Mouse (Mus musculus) cortical plate, adult 2 months (tissue): ENCODE results near the gene Bcl2a1c. TPM values are rescaled to one million over a fixed set of nuclear protein-coding genes. Genes with fewer than 3 reads are reported as not detected.

ENCODE experiments used
- H3K27ac ChIP-seq: fragments of 200-500 bp; 2 replicates; pipeline ENCODE4 v1.5.1; 2012; ENCODE audit warnings: low read length, control low read depth, inconsistent platforms; ENCODE audit not compliant: insufficient read depth
- H3K4me1 ChIP-seq: fragments of 200-500 bp; 2 replicates; pipeline ENCODE4 v1.6.1; 2011; ENCODE audit warnings: low read length; ENCODE audit not compliant: control insufficient read depth, insufficient read depth
- H3K4me3 ChIP-seq: fragments of 200-500 bp; 2 replicates; pipeline ENCODE4 v1.5.1; 2011; ENCODE audit warnings: mild to moderate bottlenecking, low read length, control low read depth; ENCODE audit not compliant: insufficient read depth
- CTCF ChIP-seq: fragments of 200-500 bp; IDR thresholded peaks from 2 replicates; pipeline ENCODE4 v1.5.1; 2011; ENCODE audit warnings: mild to moderate bottlenecking, control low read depth, low read length; ENCODE audit not compliant: insufficient read depth; ENCODE audit errors: extremely low read depth
- POLR2A ChIP-seq: fragments of 200-500 bp; IDR thresholded peaks from 2 replicates; pipeline ENCODE4 v1.6.1; 2011; ENCODE audit warnings: mild to moderate bottlenecking, low read length, control low read depth; ENCODE audit not compliant: insufficient read depth; ENCODE audit errors: extremely low read depth
- polyA plus RNA-seq: library from polyadenylated mRNA; depleted of rRNA; stranded (reverse); fragments of >200 nt; gene quantifications from 2 replicates; pipeline ENCODE4 v1.2.3, GENCODE M21; 2012; rRNA removed

The Bcl2a1c gene
- polyA plus RNA-seq, 1 experiment = not detected

DNA sequence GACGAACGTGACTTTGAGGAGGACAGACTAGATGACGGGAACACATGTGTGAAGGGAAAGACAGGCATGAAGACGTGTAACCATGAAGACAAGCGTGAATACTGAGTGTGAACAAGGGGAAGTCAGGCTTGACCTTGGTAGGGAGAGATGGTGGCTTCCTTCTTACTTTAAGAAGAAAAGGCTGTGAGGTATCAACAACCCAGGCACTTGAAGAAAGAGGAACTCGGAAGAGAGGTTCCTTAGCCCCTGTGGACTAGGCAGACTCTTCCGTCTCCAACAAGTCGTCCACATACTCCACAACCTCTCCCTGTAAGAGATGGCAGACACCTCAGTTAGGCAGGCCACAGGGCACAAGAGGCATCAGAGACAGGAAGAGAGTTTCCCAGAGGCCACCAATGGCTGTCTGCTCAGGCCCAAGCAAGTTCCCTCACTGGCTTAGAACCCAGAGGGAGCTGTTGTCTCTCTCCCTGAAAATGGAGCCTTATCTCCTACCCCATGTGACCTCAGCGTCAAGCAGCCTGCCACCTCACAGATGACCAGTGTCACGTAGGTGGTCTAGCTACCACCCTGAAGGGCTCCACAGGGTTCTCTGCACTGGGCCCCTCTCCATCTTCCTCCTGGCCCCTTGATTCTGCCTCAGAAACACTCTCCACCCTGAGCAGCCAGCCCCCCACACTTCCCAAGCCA is 45.5 kb downstream of the Bcl2a1c start:
- Histone ChIP-seq H3K4me1 (no peaks in the 10 kb centered on the region), H3K27ac (no peak overlapping the region), H3K4me3 (no peak overlapping the region)
- TF ChIP-seq POLR2A (no peak), CTCF (no peak)

DNA sequence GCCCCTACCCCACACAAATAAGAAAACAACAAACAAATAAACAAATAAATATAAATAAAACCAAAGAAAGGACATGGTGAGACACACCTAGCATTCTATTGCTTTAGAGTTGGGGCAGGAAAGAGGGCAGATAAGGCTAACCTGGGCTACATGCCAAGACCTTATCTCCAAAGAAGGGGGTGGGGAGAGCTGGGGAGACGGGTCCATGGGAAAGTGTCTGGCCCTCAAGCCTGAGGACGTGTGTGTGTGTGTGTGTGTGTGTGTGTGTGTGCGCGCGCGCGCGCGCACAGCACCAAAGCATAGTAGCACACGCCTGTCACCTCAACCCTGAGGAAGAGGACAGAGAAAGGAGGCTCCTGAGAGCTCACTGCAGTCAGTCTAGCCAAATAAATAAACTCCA is 47.2 kb downstream of the Bcl2a1c start:
- Histone ChIP-seq H3K4me1 (no peaks in the 10 kb centered on the region), H3K4me3 (no peak overlapping the region), H3K27ac (no peak overlapping the region)
- TF ChIP-seq POLR2A = no peak

DNA sequence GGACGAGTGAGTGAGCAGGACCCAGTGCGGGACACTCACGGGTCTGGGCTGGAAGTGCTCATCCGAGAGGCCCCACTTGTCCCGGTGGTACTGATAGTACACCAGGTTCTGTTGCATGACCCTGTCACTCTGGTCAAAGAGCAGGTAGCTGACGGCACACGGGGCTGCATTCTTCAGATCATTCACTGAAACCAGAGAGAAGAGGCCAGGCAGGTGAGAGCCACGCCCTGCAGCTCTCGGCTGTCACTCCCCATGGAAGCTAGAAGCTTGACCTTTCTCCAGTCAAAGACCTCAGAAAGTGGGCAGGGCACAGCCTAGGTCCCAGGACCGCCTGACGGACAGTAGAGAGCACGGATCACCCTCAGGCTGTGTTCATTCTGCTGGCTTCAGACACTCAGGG is 49.9 kb downstream of the Bcl2a1c start:
- TF ChIP-seq POLR2A = no peak
- no peak for TF ChIP-seq CTCF
- no peak overlapping the region for H3K27ac ChIP-seq
- H3K4me3 ChIP-seq = no peak overlapping the region

More for the DNA sequence above, 49.9 kb downstream of the Bcl2a1c start:
- no peaks in the 10 kb centered on the region for H3K4me1 ChIP-seq

Other genes starting within 250 kb of the Bcl2a1c start
- gene Crtap, start 60.5 kb downstream of the Bcl2a1c start, polyA plus RNA-seq = 12.9 and 14.9 TPM in 2 replicates
- gene Glb1, start 70.9 kb downstream of the Bcl2a1c start, polyA plus RNA-seq = 26.0 and 27.0 TPM in 2 replicates
- gene Tmppe, start 71.0 kb downstream of the Bcl2a1c start, polyA plus RNA-seq = 4.3 and 5.1 TPM in 2 replicates
- gene Ccr4, start 174.8 kb downstream of the Bcl2a1c start, polyA plus RNA-seq = not detected in 2 replicates
- gene C130032M10Rik, start 185.6 kb downstream of the Bcl2a1c start, polyA plus RNA-seq = 0.15 TPM in 1 of 2 replicates, not detected in the other
- 0.25 and 0.27 TPM in 2 replicates for gene Trim71, start 234.2 kb downstream of the Bcl2a1c start, polyA plus RNA-seq